Mouse (Mus musculus) CH12.LX (cell line): ENCODE data around the gene Sdr9c7. TPM values are rescaled to one million over a fixed set of nuclear protein-coding genes. Genes with fewer than 3 reads are reported as not detected.

Experiments
- DNase-seq: peaks from one replicate; pipeline ENCODE4 v3.0.0-alpha.2; 2013; ENCODE audit errors: extremely low read depth
- H3K27ac ChIP-seq: 2 replicates; pipeline ENCODE4 v1.5.1; 2012; ENCODE audit warnings: low read depth, mild to moderate bottlenecking, control low read depth, moderate library complexity; ENCODE audit not compliant: insufficient read depth
- H3K27me3 ChIP-seq: replicated peaks from 2 replicates; pipeline ENCODE3; 2012; ENCODE audit warnings: inconsistent platforms
- H3K36me3 ChIP-seq, 2 experiments: replicated peaks in 1 of 2; 2 replicates each; pipeline versions ENCODE3 to v1.6.1; 2012; ENCODE audit warnings: inconsistent platforms in 1 of 2, low read length in 1 of 2, mild to moderate bottlenecking in 1 of 2, mixed read lengths in 1 of 2, moderate library complexity in 1 of 2; ENCODE audit not compliant: control insufficient read depth in 1 of 2, insufficient read depth in 1 of 2
- H3K4me1 ChIP-seq, 2 experiments: 2 replicates each; pipeline ENCODE4 v1.6.1; 2012; ENCODE audit warnings: inconsistent platforms in 1 of 2, moderate library complexity in 1 of 2; ENCODE audit not compliant: insufficient read depth in 2 of 2, control insufficient read depth in 1 of 2
- H3K4me2 ChIP-seq: 2 replicates; pipeline ENCODE4 v1.6.1; 2012; ENCODE audit warnings: low read depth, mild to moderate bottlenecking, control low read depth; ENCODE audit not compliant: poor library complexity, insufficient read depth, severe bottlenecking
- H3K4me3 ChIP-seq, 3 experiments: fragments of 150-350 bp in 1 of 3; sonication (generic) in 1 of 3; replicated peaks in 1 of 3; 2 replicates each; pipeline versions ENCODE3 to v1.5.1; 2011 to 2012; ENCODE audit warnings: low read depth in 2 of 3, low read length in 2 of 3, mild to moderate bottlenecking in 2 of 3, moderate library complexity in 2 of 3, control low read depth in 1 of 3, improper control_type of control experiment in 1 of 3, inconsistent platforms in 1 of 3, mixed read lengths in 1 of 3; ENCODE audit not compliant: poor library complexity in 1 of 3
- H3K79me2 ChIP-seq: replicated peaks from 2 replicates; pipeline ENCODE4 v1.6.1; 2012; ENCODE audit warnings: mild to moderate bottlenecking, moderate library complexity; ENCODE audit not compliant: control insufficient read depth, poor library complexity, insufficient read depth, severe bottlenecking; ENCODE audit errors: extremely low read depth
- H3K9ac ChIP-seq: 2 replicates; pipeline ENCODE4 v1.6.1; 2012; ENCODE audit warnings: low read depth, mild to moderate bottlenecking, control low read depth, moderate library complexity; ENCODE audit not compliant: insufficient read depth
- H3K9me3 ChIP-seq: replicated peaks from 2 replicates; pipeline ENCODE3; 2012; ENCODE audit warnings: low read length, inconsistent platforms, mixed read lengths
- BHLHE40 ChIP-seq: IDR thresholded peaks from 2 replicates; pipeline ENCODE4 v1.6.1; 2011; ENCODE audit warnings: mild to moderate bottlenecking, low read depth, low read length, improper control_type of control experiment
- CTCF ChIP-seq, 2 experiments: IDR thresholded peaks in 1 of 2; conservative IDR thresholded peaks in 1 of 2; 2 replicates each; pipeline ENCODE4 v1.5.1; 2011 to 2012; ENCODE audit warnings: low read depth in 2 of 2, low read length in 2 of 2, improper control_type of control experiment in 1 of 2, inconsistent platforms in 1 of 2, mild to moderate bottlenecking in 1 of 2, moderate library complexity in 1 of 2
- E2F4 ChIP-seq: IDR thresholded peaks from 2 replicates; pipeline ENCODE4 v1.6.1; 2011; ENCODE audit warnings: low read depth, low read length, improper control_type of control experiment; ENCODE audit not compliant: insufficient replicate concordance
- ELF1 ChIP-seq: IDR thresholded peaks from 2 replicates; pipeline ENCODE4 v1.6.1; 2014; ENCODE audit warnings: low read depth, mild to moderate bottlenecking, inconsistent platforms, low read length, improper control_type of control experiment
- ETS1 ChIP-seq: conservative IDR thresholded peaks from 2 replicates; pipeline ENCODE4 v1.6.1; 2012; ENCODE audit warnings: low read depth, mild to moderate bottlenecking, inconsistent platforms, low read length, improper control_type of control experiment, moderate library complexity
- IRF4 ChIP-seq: IDR thresholded peaks from 2 replicates; pipeline ENCODE4 v1.6.1; 2014; ENCODE audit warnings: low read depth, mild to moderate bottlenecking, inconsistent platforms, low read length, improper control_type of control experiment
- JUND ChIP-seq: conservative IDR thresholded peaks from 2 replicates; pipeline ENCODE4 v1.6.1; 2011; ENCODE audit warnings: low read depth, low read length, improper control_type of control experiment
- MAX ChIP-seq: IDR thresholded peaks from 2 replicates; pipeline ENCODE4 v1.6.1; 2011; ENCODE audit warnings: low read length, improper control_type of control experiment
- MAZ ChIP-seq: IDR thresholded peaks from 2 replicates; pipeline ENCODE4 v1.6.1; 2012; ENCODE audit warnings: low read depth, mild to moderate bottlenecking, inconsistent platforms, low read length, improper control_type of control experiment, moderate library complexity
- MEF2A ChIP-seq: IDR thresholded peaks from 2 replicates; pipeline ENCODE4 v1.6.1; 2014; ENCODE audit warnings: low read depth, mild to moderate bottlenecking, inconsistent platforms, low read length, improper control_type of control experiment, borderline replicate concordance
- MXI1 ChIP-seq: IDR thresholded peaks from 2 replicates; pipeline ENCODE4 v1.6.1; 2011; ENCODE audit warnings: mild to moderate bottlenecking, low read depth, low read length, improper control_type of control experiment
- PAX5 ChIP-seq: IDR thresholded peaks from 2 replicates; pipeline ENCODE4 v1.6.1; 2012; ENCODE audit warnings: low read length, inconsistent platforms, mixed read lengths
- POLR2A ChIP-seq: IDR thresholded peaks from 2 replicates; pipeline ENCODE4 v1.6.1; 2011; ENCODE audit warnings: low read depth, mild to moderate bottlenecking, improper control_type of control experiment, low read length
- POLR2AphosphoS2 ChIP-seq: IDR thresholded peaks from 2 replicates; pipeline ENCODE4 v1.6.1; 2011; ENCODE audit warnings: low read depth, low read length, improper control_type of control experiment
- RCOR1 ChIP-seq: conservative IDR thresholded peaks from 2 replicates; pipeline ENCODE4 v1.6.1; 2012; ENCODE audit warnings: low read depth, mild to moderate bottlenecking, inconsistent platforms, low read length, improper control_type of control experiment
- SIN3A ChIP-seq: IDR thresholded peaks from 2 replicates; pipeline ENCODE4 v1.6.1; 2012; ENCODE audit warnings: low read length, improper control_type of control experiment, inconsistent platforms
- TBP ChIP-seq: conservative IDR thresholded peaks from 2 replicates; pipeline ENCODE4 v1.6.1; 2011; ENCODE audit warnings: low read depth, low read length, improper control_type of control experiment
- ZKSCAN1 ChIP-seq: IDR thresholded peaks from 2 replicates; pipeline ENCODE4 v1.6.1; 2012; ENCODE audit warnings: low read depth, inconsistent platforms, low read length, improper control_type of control experiment, borderline replicate concordance
- ZMIZ1 ChIP-seq: IDR thresholded peaks from 2 replicates; pipeline ENCODE4 v1.6.1; 2012; ENCODE audit warnings: low read depth, mild to moderate bottlenecking, inconsistent platforms, low read length, improper control_type of control experiment
- ZNF384 ChIP-seq: IDR thresholded peaks from 2 replicates; pipeline ENCODE4 v1.6.1; 2012; ENCODE audit warnings: low read depth, low read length, improper control_type of control experiment, inconsistent platforms
- dilution Hi-C: fragments of 300-500 bp; cut with MboI; formaldehyde crosslinking; loops from 2 replicates; pipeline ENCODE4 v1.14.3; 2020; ENCODE audit warnings: low sequenced_read_pairs; ENCODE audit not compliant: extremely low pct_unique_long_range_greater_than_20kb, extremely low pct_ligation_motif_present
- in situ Hi-C: fragments of 300-500 bp; cut with MboI; formaldehyde crosslinking; loops from 3 replicates; pipeline ENCODE4 v1.14.3; 2019; ENCODE audit warnings: low sequenced_read_pairs, low pct_ligation_motif_present, low pct_unique_long_range_greater_than_20kb, mixed read lengths
- polyA plus RNA-seq: library from polyadenylated mRNA; unstranded; fragments of >175 nt; gene quantifications from 2 replicates; pipeline ENCODE4 v1.2.1, GENCODE M21; 2012; ENCODE audit warnings: low read depth; ENCODE audit not compliant: insufficient read length
- total RNA-seq, 2 experiments: library from RNA; depleted of rRNA; stranded (reverse); fragments of 300-350 nt in 1 of 2; fragments of >200 nt in 1 of 2; gene quantifications; 2 replicates each; pipeline ENCODE4 v1.2.3; 2012 to 2014

Sdr9c7 gene
- total and polyA plus RNA-seq, 3 experiments = not detected

DNA sequence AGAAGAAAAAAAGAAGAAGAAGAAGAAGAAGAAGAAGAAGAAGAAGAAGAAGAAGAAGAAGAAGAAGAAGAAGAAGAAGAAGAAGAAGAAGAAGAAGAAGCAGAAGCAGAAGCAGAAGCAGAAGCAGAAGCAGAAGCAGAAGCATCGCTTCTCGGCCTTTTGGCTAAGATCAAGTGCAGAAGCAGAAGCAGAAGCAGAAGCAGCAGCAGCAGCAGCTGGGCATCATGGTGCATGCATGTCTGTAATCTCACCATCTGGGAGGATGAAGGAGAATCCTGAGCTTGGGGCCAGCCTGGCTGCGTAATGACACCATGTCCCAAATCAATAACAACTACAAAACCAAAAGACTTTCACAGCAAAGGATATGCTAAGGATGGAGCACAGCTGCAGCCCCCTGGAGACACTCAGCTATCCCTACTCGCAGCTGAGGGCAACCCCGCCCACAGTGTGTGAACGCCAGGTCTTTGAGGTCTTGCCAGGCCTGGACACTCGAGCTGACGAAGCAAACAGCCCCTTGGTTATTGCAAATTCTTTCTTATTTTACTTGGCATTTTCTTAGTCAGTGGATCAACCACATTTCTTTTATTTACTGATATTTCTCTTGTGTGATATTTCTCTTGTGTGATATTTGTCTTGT lies 34.1 kb downstream of the Sdr9c7 start:
- no peak overlapping the region for H3K4me2 ChIP-seq
- TF ChIP-seq SIN3A = no peak
- no peak for TF ChIP-seq ELF1
- no peak for TF ChIP-seq CTCF (conservative IDR thresholded peaks at IDR 0.05 in 1 of 2, IDR thresholded peaks at IDR 0.05 in 1 of 2; ENCODE audit: low read depth in 2 of 2, low read length in 2 of 2)
- no peak for TF ChIP-seq ZNF384
- TF ChIP-seq ETS1 = no peak
- no peak for TF ChIP-seq RCOR1
- no peak for TF ChIP-seq PAX5
- TF ChIP-seq POLR2A = no peak
- TF ChIP-seq ZKSCAN1 = no peak
- TF ChIP-seq, all 38 proteins: peak for 0
- dilution Hi-C loops (no loop called here), in situ Hi-C loops (loop anchor here (25.0 kb wide), 2 partner anchors 195 to 255 kb away; partner anchors contain the start of genes Gls2, Rbms2 and Zbtb39)
- Histone ChIP-seq H3K9me3 (no peaks in the 10 kb centered on the region), H3K27me3 (no peaks in the 10 kb centered on the region), H3K9ac (no peak overlapping the region), H3K4me3 (no peak overlapping the region), H3K79me2 (no peaks in the 10 kb centered on the region), H3K27ac (no peak overlapping the region), H3K4me1 (peaks cover 0 to 5% of the 10 kb centered on the region in 2 experiments; a peak in 1 of 4 replicates), H3K36me3 (no peaks in the 10 kb centered on the region)
- no peak for DNase-seq

DNA sequence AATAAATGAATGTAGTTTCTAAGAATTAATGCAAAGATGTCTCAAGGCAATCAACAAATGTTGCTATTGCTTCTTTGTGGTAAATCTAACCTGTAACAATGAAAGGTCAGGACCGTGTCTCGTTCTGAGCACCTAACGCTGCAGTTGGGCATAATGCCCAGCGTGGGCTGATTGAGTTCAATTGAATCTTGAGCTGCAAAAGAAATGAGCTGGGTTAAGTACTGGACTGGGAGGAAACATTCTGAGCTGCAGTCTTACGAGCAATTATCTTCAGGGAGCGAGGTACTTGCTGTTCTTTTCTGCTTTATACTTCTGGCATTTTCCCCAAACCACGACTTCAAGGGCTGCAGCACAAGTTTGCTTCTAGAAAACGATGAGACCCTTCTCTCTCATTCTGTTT lies 38.0 kb downstream of the Sdr9c7 start:
- peaks cover 0 to 5% of the 10 kb centered on the region in 2 experiments; a peak in 1 of 4 replicates for H3K4me1 ChIP-seq
- no peak overlapping the region for H3K9ac ChIP-seq
- DNase-seq = no peak
- in situ Hi-C loops (loop anchor here (25.0 kb wide), 2 partner anchors 199 to 251 kb away; partner anchors contain the start of genes Gls2, Rbms2 and Zbtb39), dilution Hi-C loops (no loop called here)
- no peak overlapping the region for H3K27ac ChIP-seq
- no peaks in the 10 kb centered on the region for H3K79me2 ChIP-seq
- peaks cover 2% of the 10 kb centered on the region for H3K9me3 ChIP-seq
- H3K4me3 ChIP-seq = no peak overlapping the region
- TF ChIP-seq TBP (no peak), ELF1 (no peak), MXI1 (no peak), MAX (no peak), MEF2A (no peak), BHLHE40 (no peak), E2F4 (no peak), JUND (no peak), SIN3A (no peak), ZMIZ1 (no peak), IRF4 (no peak), MAZ (no peak), POLR2AphosphoS2 (no peak)
- no peaks in the 10 kb centered on the region for H3K36me3 ChIP-seq
- no peak overlapping the region for H3K4me2 ChIP-seq
- no peaks in the 10 kb centered on the region for H3K27me3 ChIP-seq
